Mouse (Mus musculus): ENCODE data around the gene Cwc25.
"Not testable (repeated sequence)": the region's sequence is repeated elsewhere in the genome, so short reads cannot be mapped to it uniquely, and the experiment has no call there.

Gene Cwc25

GRCm38 (mm10) chr11:97771410-97771809 lies 5.1 kb upstream of the Cwc25 start:
- DNase-seq, result no peak

- no peak for DNase-seq
These were observed 3.3 kb upstream of the Cwc25 start for GRCm38 (mm10) chr11:97769704-97770103.

DNA sequence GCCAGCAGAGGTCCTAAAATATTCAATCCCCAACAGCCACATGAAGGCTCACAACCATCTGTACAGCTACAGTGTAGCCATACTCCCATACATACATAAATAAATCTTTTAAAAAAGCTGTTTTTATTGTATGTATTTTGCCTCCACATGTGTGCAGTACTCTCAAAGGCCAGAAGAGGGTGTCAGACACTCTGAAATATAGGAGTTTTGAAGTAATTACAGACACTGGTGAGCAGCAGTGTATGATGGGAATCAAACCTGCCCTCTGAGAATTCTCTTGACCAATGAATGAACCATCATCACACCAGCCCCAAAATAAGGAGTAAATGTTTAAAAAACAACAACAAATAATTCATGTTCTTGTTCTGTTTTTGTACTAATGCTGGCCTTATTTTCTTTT lies 4.7 kb downstream of the Cwc25 start:
- no peak for DNase-seq

GRCm38 (mm10) chr11:97758942-97759341 lies 7.4 kb downstream of the Cwc25 start:
- no peak for DNase-seq

DNA sequence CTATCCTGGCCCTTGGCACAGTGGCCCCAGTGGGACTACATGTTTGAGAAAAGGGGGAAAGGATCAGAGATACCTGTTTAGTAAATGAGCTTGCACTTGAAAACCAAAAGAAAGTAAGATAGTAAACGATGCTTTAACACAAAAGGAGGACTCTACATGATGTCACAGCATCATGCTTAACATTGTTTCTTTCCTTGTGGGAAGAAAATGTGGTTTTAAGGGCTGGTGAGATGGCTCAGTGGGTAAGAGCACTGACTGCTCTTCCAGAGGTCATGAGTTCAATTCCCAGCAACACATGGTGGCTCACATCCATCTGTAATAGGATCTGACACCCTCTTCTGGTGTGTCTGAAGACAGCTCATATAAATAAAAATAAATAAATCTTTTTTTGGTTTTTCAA lies 8.2 kb downstream of the Cwc25 start:
- DNase-seq, result no peak

GRCm38 (mm10) chr11:97753277-97753676 lies 13.1 kb downstream of the Cwc25 start:
- no peak for DNase-seq

GRCm38 (mm10) chr11:97748496-97748895 lies 17.9 kb downstream of the Cwc25 start:
- no peak for DNase-seq

DNA sequence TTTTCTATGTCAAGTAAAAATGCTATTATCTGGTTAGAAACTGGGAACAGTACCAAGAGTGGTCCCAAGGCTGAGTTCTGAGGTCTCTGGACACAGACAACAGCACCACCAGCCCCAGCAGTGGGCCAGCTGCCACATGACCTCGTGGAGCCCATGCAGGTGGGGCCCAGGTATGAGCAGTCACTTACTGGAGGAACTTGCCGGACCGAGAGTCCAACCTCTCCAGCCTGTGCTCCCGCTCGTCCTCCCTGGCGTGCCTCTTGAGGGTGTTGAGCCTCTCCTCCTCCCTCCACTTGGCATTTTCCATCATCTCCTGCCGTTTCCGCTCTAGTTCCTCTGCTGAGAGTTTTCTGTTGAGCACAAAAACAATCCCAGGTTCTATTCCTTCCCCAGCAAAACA lies 18.6 kb downstream of the Cwc25 start:
- DNase-seq, result no peak

DNA sequence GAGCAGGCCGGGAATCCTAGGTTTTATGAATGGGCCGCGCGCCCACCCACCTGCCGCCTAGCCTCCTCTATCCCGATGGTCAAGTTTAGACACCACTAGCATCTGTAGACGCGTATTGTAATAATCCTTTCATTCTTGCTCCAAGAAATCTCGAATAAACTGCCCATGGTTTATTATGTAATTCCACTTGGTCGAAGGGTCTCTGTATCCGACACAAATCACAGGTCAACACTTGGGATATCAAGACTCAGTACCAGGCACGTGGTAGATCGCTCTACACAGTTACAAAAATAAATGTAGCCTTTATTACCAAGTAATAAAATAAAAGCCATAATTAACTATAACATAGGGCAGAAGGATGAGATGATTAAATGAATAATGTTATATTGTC lies 21.0 kb downstream of the Cwc25 start:
- DNase-seq, result no peak

- DNase-seq, result peak; percentile 98
These were observed 21.5 kb downstream of the Cwc25 start for GRCm38 (mm10) chr11:97744718-97745330.

GRCm38 (mm10) chr11:97744063-97744717 lies 22.2 kb downstream of the Cwc25 start, which contains the start of gene Pip4k2b:
TSS of gene Pip4k2b (minus strand) at chr11:97744704.
- DNase-seq, result peak in 1 of 2 experiments; percentile 55

DNA sequence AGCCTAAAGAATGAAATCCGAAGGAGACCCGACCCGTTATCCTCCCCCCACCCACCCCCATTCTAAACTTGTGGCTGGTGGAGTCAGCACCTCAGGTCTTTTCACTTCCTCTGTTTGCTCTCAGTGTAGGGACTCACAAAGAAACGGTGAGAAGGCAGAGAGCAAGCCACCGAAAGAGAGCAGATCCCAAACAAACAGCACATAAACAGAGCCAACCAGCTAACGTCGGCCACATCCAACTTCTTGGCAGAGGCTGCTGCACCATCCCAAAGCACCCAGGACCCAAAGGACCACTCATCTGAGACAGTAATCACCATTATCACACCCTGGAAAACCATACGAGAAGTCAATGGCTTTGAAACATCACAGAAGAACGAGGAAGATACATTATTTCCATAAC lies 22.9 kb downstream of the Cwc25 start:
- DNase-seq, result peak; percentile 15 to 34

DNA sequence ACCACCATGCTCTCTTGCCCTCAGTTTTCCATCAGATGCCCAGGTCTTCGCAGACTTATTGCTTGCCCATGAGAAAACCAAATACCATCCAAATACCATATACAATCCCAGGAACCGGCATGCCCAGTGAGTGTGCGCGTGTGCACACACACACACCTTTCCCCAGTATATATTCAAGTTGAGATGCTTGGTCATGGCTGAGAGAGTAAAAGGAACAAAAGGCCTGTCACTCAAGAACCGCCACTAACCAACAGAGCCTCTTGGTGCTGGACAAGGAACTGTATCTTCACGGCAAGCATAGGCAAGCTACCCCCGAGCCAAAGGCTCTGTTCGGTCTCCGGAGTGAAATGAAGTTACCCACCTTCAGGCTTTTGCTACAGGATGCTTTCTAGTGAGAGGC lies 23.8 kb downstream of the Cwc25 start:
- DNase-seq, result peak; percentile 32 to 37

GRCm38 (mm10) chr11:97742157-97742556 lies 24.2 kb downstream of the Cwc25 start:
- DNase-seq, result no peak

- no peak for DNase-seq
These were observed 26.2 kb downstream of the Cwc25 start for GRCm38 (mm10) chr11:97740190-97740589.

DNA sequence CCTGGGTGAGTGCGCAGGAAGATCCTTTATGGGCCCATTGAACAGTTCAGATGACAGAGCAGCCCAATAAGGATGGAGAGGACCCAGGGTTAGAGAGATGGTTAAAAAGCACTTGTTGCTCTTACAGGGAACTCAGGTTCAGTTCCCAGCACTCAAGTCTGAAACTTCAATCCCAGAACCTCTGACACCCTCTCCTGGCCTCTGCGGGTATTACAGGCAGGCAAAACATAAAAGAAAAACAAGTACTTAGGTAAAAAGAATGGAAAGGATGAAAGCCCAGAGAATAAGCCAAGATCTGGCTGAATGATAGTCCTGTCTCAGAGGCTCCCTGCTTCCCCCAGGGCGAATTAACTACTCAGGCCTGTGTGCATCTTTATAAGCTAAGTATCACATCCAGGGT lies 27.2 kb downstream of the Cwc25 start:
- peak; percentile 43 to 51 for DNase-seq

DNA sequence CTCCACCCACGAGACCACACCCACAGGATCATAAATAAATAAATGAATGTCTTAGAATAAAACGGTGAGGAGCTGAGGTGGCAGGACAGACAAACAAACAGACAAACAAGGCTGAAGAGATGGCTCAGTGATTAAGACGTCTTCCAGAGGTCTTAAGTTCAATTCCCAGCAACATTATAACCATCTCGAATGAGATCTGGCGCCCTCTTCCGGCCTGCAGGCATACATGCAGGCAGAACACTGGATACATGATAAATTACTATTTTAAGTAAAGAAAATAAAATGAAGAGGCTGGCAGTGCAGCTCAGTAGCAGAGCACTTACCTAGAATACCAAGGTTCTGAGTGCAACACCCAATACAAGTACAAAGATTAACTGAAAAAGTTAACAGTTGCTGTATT lies 27.7 kb downstream of the Cwc25 start:
- peak; percentile 40 to 50 for DNase-seq

DNA sequence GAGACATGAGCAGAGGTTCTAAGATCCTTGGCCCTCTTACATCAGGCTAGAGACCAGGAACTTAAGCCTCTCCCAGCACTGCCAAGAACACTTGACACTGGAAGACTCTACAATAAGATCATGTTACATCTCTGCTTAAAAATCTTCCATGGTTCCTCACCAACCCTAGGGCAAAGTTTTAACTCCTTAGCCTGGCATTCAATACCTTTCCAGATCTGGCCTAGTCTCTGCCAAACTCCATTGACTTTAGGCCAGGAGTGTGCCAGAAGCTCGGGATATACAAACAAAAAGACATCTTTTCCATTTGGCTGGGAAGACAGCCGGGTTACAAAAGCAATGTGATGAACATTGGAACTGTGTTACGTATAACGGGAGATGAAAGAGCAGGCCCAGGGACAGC lies 28.8 kb downstream of the Cwc25 start:
- no peak for DNase-seq

GRCm38 (mm10) chr11:97736645-97737044 lies 29.7 kb downstream of the Cwc25 start:
- DNase-seq, result no peak

DNA sequence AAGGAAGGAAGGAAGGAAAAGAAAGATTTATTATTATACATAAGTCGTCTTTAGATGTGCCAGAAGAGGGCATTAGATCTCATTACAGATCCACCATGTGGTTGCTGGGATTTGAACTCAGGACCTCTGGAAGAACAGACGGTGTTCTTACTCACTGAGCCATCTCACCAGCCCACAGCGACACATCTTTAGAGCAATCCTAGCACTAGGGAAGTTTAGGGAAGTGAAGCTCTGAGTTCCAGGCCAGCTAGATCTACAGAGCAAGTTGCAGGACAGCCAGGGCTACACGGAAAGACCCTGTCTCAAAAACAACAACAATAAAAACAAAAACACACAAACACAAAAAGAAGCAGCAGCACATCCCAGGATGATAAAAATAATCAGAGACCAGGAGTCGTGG lies 31.5 kb downstream of the Cwc25 start:
- not testable (repeated sequence) for DNase-seq

- no peak for DNase-seq
These were observed 32.7 kb downstream of the Cwc25 start for GRCm38 (mm10) chr11:97733689-97734088.

DNA sequence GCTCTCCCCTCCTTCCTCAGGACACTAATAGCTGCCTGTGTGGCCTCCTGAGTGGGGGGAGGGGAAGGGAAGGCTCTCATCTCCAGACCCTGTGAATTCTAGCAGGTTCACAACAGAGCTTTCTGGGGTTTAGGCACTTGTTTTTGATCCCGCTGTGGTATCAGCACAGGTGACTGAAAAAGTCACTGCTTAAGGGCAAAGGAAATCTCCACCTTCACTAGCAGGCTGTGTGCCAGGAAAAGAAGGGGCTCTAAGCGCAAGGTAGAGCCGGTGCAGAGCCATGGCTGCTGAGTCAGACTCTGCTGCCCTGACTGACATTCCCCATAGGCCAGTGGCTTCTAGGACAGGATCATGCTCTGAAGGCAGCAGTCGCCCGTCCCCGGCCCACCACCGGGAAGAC lies 37.6 kb downstream of the Cwc25 start:
- DNase-seq, result no peak

DNA sequence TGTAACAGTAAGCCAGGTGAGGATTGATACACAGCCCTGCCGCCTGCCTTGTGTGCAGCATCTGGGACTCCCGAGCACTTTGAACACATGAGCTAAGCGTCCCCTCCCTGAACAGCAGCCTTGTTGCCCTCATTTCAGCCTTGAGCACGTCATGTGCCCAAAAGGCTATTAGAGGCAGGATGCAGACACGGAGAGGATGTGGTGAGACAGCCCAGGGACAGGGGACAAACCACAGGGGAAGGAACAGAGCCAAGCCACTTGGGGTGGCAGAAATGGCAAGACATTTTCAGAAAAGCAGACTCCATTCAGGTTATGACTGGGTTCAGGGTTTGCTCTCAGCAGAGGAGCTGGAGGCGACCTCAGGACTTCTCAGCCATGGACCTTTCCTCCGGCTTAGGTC lies 38.0 kb downstream of the Cwc25 start:
- DNase-seq, result peak in 1 of 2 experiments; percentile 33

DNA sequence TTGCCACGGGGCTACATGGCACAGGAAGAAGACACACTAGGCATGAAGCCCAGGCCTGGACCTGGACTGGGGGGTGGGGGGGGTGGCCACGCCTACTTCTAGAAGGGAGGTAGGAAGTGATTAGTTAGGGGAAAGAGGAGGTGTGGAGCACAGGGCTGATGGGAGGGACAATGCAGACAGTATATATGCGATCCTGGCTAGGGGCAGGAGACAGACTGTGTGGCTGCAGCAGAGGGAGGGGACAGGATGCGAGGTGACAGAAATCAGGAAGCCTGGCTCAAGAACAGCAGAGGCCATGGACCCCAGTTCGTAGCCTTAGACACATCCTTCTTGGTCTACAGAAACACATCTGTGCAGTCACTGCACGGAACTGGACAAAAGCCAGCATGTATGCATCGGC lies 42.6 kb downstream of the Cwc25 start:
- no peak for DNase-seq

DNA sequence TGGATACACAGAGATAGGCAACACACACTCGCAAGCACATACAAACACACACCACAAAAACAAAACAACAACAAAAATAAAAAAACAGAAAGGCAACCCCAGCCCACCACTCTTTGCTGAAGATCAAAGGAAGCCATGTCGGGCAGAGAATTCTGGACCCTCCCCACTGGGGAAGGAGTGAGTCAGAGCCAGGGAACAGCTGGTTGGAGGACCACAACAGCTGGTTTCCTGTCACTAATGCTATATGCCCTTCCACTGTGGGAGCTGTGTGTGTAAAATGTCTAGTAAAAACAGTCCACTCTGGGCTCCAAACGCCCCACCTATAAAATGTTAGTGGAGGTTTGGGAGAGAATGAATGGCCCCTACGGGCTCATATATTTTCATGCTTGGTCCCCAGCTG lies 45.0 kb downstream of the Cwc25 start:
- no peak for DNase-seq

Measured in B cell, adult 2 months (primary cell).